8 mouse cellular contexts compared by ENCODE assay signal in genomic region chr2:132578059-132578458, GRCm38 (mm10). TPM values are rescaled to one million over a fixed set of nuclear protein-coding genes. Genes with fewer than 3 reads are reported as not detected.
DNase-seq lines count a peak whose midpoint lies in the region; TF ChIP-seq lines count a peak whose summit lies in the region.

No protein-coding gene starts in this region.

- H3K9me3 ChIP-seq in megakaryocyte, embryonic 14.5 days: 0 out of 2 replicates have a peak, but pooled peaks cover 3% of the 10 kb centered on the region

- H3K36me3 ChIP-seq in megakaryocyte, embryonic 14.5 days (replicated peaks; ENCODE audit: low read length): peaks cover 19% of the 10 kb centered on the region

- no peaks in the 10 kb centered on the region for H3K27me3 ChIP-seq in megakaryocyte, embryonic 14.5 days (replicated peaks)

- H3K27ac ChIP-seq in gastrocnemius, adult 2 months: peak overlapping the region; percentile 100

- peak; percentile 81 for DNase-seq in WW6 (ENCODE audit: low read depth, low spot score)
- peak; percentile 93 to 99 for DNase-seq in cerebellum, postnatal 4 days (ENCODE audit: low spot score in 2 of 2)
- DNase-seq in gastrocnemius, adult 2 months: peak; percentile 98
- DNase-seq in hindlimb bud, embryonic 11.5 days (ENCODE audit: extremely low spot score, low read depth, low spot score): peak; percentile 68
- DNase-seq in left cerebral cortex, adult 8-10 months (ENCODE audit: low spot score in 2 of 2): peak; percentile 93 to 96
- DNase-seq in right cerebral cortex, postnatal 10 days (ENCODE audit: low spot score in 2 of 2): peak; percentile 97
- peak; percentile 98 for DNase-seq in urinary bladder, postnatal 25 days (ENCODE audit: low spot score)

- H3K4me3 ChIP-seq in gastrocnemius, adult 2 months: peak overlapping the region; percentile 98
- H3K4me3 ChIP-seq in megakaryocyte, embryonic 14.5 days (replicated peaks): peak overlapping the region; percentile 96

- intact Hi-C loops in gastrocnemius, adult 2 months (cut with DNase I): no loop called here

- H3K4me1 ChIP-seq in megakaryocyte, embryonic 14.5 days: peaks cover 50% of the 10 kb centered on the region

- peak; percentile 57 for TF ChIP-seq CTCF in gastrocnemius, adult 2 months (IDR thresholded peaks at IDR 0.05)

RNA-seq across cellular contexts. Expression of gene Gpcpd1, which starts 9.5 kb away (rescaled TPM):
- total RNA-seq in gastrocnemius, adult 2 months (2021): 100 to 1,000 TPM; 167 to 341 TPM
- 10 to 100 TPM; 80.3 to 98.3 (median 82.8) TPM for total RNA-seq in left cerebral cortex, adult 8-10 months (2022)
- polyA plus RNA-seq in megakaryocyte, embryonic 14.5 days (2012; ENCODE audit: insufficient read depth, low replicate concordance): 0.64 and 5.3 TPM in 2 replicates

Comparison
In these comparisons a context has a peak if more than half of its experiments do, and no peak if none do; other contexts are left out.
1. Peak in every context shown above with its lines: DNase-seq, H3K4me3 ChIP-seq and H3K27ac ChIP-seq.